Mouse (Mus musculus): ENCODE measurements around the gene Tfam.

Tfam gene

DNA sequence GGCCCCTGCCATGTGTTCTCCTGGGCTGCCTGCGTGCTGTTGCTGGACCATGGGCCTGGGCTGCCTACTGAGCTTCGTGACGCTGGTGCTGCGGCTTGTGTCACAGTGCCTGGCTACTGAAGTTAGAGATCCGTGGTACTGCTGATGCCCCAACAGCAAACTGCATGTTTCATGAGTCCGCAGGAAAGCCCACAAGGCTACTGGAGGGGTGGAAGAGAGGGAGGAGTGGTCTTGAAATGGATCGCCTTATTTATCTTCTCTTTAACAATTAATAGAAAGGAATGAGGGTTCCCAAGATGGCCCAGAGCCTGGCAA lies at the start of gene Tfam:
TSS of gene Tfam (minus strand) at position 41 of the 315 bp plus-strand sequence.
- in situ Hi-C loops (cut with MboI; ENCODE audit: low sequenced_read_pairs), result no loop called here

DNA sequence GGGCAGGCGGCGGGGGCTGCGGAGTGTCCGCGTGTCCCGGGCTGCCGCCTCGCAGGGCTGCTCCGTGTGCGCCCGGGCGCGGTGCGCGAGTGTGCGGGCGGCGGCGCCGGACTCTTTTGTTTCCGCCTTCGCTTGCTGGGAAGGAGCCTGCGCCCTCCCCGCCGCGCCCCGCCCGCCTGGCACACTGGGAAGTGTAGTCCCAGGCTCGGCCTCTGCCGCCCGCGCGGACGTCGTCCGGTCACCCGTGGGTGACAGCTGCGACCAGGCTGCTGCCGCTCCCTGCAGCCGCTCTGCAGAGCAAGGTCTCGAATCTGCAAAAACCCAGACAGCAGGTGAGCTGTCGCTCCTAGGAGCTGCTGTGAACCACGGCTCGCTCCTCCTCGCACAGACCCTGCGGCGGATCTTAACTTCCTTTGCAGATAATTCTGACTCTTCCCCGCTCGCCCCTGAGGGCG lies 47.1 kb upstream of the Tfam start, which contains the start of gene Ube2d1:
TSS of gene Ube2d1 (minus strand) at position 137 of the 455 bp plus-strand sequence.
- in situ Hi-C loops (cut with MboI; ENCODE audit: low sequenced_read_pairs), result no loop called here

DNA sequence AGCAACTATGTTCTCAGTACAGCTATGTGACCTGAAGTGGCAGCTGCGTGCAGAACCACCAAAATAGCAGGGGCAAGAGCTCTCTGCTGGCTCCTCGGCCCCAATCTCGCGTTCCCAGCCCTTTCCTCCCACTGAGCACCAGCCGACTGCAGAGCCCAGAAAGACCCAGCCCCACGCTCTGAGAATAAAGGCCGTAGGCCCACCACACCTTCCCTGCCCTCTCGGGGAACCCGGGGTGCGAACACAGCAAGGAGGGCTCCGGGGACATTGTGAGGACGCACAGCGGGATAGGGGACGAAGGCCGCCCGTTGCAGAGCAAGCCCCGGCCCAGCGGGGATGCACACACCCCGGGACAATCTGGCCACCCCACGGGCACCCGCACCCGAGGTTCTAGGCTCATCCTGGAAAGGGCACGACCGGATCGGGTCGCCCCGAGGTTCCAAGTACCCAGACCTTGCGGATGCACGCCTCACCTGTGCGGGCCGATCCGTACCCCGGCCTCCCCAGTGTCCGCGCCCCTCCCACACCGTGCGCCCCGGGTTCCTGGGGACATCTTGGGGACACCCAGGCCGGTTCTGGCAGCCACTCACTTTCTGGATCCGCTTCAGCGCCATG lies 46.5 kb upstream of the Tfam start:
- in situ Hi-C loops (cut with MboI; ENCODE audit: low sequenced_read_pairs), result no loop called here

GRCm38 (mm10) chr10:71284131-71284510 lies 46.0 kb upstream of the Tfam start:
- in situ Hi-C loops (cut with MboI; ENCODE audit: low sequenced_read_pairs), result no loop called here

- in situ Hi-C loops (cut with MboI; ENCODE audit: low sequenced_read_pairs), result no loop called here
Measured at GRCm38 (mm10) chr10:71273008-71273739, 35.1 kb upstream of the Tfam start.

- in situ Hi-C loops (cut with MboI; ENCODE audit: low sequenced_read_pairs), result no loop called here
Measured at GRCm38 (mm10) chr10:71267973-71268372, 29.9 kb upstream of the Tfam start.

- in situ Hi-C loops (cut with MboI; ENCODE audit: low sequenced_read_pairs), result no loop called here
Measured at GRCm38 (mm10) chr10:71267511-71267910, 29.4 kb upstream of the Tfam start.

DNA sequence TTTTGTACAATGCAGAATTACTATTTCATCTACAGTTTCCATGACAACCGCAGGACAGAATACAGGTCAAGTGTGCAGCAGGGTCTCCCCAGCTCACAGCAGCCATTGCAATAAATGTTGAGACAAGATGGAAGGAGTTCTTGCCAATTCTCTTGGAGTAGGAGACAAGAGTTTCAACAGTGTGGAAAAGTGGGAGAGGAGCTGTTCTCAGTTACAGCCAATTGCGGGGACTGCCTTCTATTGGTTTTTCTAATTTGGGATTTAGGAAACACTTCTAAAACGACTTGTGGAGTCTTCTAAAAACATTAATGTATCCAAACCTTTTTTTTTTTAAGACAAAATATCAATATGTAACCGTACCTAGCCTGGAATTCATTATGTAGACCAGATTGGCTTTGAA lies 27.0 kb upstream of the Tfam start:
- in situ Hi-C loops (cut with MboI; ENCODE audit: low sequenced_read_pairs), result no loop called here

- in situ Hi-C loops (cut with MboI; ENCODE audit: low sequenced_read_pairs), result no loop called here
Measured at GRCm38 (mm10) chr10:71261637-71262036, 23.6 kb upstream of the Tfam start.

DNA sequence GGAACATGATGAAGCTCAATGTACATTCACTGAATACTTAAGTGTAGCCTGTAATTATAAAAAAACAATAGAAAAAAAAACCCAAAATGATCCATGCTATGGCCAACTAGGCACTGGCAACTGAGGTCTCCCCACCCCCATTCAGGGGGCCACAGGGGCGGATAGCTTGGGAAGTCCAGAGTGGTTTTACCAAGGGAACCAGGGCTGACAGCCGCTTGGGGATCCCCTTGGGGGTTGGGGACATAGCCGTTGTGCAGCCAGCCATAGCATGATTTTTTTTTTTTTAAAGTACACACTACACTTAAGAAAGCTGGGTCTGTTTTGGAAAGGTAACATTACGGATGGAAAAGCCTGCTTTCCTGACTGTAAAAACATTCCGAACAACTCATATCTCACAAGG lies 20.9 kb upstream of the Tfam start:
- in situ Hi-C loops (cut with MboI; ENCODE audit: low sequenced_read_pairs), result no loop called here

- in situ Hi-C loops (cut with MboI; ENCODE audit: low sequenced_read_pairs), result no loop called here
Measured at GRCm38 (mm10) chr10:71258516-71258915, 20.4 kb upstream of the Tfam start.

GRCm38 (mm10) chr10:71253147-71253546 lies 15.1 kb upstream of the Tfam start:
- in situ Hi-C loops (cut with MboI; ENCODE audit: low sequenced_read_pairs), result no loop called here

GRCm38 (mm10) chr10:71252421-71252820 lies 14.3 kb upstream of the Tfam start:
- in situ Hi-C loops (cut with MboI; ENCODE audit: low sequenced_read_pairs), result no loop called here

DNA sequence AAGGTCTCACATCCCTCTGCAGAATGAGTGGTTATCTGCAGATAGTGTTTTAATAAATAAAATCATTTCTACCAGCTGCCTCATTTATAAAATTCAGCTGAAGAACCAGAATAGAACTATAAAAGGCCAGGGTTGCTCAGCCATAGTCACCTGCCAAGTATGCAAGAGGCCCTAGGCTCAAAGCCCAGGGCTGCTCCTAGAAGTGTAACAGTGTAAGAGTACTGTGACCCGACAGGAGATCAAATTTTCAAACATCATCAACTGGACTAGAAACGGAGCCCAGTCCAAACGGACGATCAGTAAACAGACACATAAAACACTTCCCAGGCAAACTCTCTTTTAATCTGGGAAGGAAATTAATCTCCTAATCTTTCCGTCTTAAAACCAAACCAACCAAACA lies 13.8 kb upstream of the Tfam start:
- in situ Hi-C loops (cut with MboI; ENCODE audit: low sequenced_read_pairs), result no loop called here

- in situ Hi-C loops (cut with MboI; ENCODE audit: low sequenced_read_pairs), result no loop called here
Measured at GRCm38 (mm10) chr10:71251256-71251655, 13.2 kb upstream of the Tfam start.

DNA sequence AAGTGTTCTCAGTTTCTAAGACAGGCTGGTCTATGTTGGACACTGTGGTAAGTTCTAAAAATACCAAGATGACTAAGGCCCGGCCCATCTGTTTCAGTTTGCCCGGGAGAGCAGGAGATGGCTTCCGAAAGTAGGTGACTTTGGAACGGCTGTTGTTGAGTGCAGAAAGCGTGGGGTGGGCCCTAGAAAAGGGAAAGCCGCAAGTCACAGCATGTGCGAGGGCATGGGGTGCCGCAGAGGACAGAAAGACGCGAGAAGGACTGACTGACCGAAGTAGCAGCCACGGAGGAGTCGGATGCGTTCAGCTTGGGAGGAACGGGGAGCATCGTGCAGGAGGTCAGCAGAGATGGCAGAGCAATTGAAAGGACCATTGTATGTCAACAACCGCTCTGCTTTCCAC lies 12.4 kb upstream of the Tfam start:
- in situ Hi-C loops (cut with MboI; ENCODE audit: low sequenced_read_pairs), result no loop called here

DNA sequence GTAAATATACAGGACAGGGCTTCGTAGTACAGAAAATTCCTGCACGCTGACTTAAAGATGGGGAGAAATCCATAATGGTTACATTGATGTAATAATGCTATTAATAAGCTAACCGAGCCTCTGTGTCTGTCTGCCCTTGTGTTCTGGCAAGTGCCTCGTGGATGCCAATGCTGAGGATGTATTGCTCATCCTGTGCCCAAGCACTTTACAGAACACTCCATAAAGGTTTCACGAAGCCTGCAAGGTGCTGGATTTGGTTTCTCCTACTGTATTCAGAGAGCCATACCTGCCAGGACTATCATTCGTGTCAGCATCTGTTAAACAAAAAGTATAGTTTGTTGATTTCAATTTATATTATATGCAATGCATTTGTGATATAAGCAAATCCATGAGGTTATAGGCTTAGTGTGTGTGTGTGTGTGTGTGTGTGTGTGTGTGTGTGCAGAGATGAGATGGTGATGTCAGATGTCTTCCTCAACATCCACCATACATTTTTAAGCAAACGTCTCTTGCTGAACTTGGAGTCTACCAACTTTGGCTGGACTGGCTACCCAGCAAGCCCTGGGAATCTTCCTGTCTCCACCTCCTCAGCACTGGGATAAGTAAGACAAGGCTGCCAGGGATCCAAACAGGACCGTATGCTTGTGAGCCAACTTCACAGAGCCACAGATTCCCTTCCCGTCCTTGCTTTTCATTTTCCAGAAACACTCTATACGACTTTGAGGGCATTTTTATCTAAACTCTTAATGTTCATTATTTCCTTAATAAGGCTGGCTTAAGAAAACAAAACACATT lies 11.2 kb upstream of the Tfam start:
- in situ Hi-C loops (cut with MboI; ENCODE audit: low sequenced_read_pairs), result no loop called here

DNA sequence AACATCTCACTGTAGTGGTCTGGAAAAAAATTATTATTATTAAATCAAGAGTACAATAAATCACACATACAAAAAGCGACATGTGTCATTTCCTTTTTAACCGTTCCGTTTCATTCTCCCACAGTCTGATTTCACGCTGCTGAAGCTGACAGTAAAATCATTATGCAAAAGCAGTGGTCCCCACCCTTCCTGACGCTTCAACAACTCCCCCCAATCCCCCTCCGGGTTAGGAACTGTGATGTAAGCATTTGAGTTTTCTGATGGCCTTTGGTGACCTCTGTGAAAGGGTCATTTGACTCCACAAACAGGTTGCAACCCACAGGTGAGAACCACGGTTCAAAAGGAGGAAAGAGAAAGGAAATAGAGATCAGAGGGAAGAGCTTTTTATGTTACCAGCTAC lies 8.9 kb upstream of the Tfam start:
- in situ Hi-C loops (cut with MboI; ENCODE audit: low sequenced_read_pairs), result no loop called here

DNA sequence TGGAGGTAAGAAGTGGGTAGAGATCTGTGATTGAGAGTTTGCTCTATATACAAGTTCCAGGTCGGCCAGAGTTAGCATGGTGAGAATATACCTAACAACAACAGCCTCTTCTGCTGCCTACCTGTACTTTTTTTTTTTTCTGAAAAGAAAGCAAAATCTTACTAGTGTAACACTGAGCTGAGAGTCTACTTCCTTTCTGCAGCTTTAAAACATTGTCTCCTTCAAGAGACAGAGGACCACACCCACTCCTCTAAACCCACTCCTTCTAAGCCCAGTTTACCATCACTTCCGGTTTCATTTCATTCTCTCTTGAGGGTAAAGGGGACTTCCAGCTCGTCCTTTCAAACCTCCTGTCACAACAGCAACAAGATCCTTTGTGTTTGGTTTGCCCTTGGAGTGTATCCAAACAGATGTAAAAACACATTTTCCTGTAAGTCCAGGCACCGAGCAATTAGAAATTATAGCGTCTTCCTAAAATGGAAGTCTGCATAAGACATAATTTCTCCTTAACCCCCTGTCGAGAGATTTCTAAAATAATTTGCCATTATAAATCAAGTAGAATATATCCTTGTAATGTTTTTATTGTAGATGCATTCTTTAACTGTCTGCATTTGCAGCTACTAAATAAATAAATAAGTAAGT lies 1.5 kb upstream of the Tfam start:
- in situ Hi-C loops (cut with MboI; ENCODE audit: low sequenced_read_pairs), result no loop called here

DNA sequence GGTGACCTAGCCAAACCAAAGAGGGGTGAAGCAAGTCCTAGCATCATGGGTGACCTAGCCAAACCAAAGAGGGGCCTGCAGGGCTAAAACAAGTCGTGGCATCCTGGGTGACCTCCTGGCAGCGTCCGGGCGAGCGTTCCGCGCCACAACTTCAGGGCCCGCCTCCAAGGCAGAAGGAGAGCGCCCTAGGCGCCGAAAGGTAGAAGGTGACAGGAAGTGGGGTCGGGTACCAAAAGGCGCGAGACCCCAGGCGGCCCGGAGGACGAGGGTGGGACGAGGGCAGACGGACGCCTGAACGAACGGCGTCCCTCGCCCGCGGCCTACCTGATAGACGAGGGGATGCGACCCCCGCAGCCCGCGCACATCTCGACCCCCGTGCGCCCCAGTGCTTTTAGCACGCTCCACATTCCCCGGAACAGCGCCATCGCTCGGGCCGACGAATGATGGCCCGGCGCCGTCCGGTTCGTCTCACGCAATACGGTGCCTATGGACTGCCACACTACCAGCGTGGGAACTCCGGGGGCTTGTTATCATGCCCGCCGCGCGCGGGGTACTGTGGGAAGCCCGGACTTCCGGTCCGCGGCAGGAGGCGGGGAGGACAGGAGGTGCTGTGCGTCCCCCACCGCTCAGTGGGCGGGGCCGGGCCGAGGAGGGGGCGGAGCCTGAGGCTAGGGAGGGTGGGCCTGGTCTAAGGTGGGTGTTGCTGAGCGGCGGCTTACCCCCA lies 402 bp downstream of the Tfam start:
- in situ Hi-C loops (cut with MboI; ENCODE audit: low sequenced_read_pairs), result no loop called here

DNA sequence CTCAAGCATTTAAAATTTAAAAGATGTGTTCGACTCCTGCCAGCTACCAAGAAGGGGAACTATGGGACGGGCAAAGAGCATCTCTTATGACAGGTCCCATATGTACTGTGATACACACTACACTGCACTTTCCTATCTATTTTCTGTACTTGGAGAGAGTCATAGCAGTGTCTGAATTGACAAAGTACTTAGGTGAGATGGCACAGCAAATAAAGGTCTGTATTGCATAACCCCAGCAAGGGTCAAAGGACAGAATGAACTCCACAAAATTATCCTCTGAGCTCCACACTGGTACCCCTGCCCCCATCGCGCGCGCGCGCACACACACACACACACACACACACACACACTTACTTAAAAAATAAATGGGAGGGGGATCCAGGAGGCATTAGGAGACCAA lies 4.0 kb downstream of the Tfam start:
- in situ Hi-C loops (cut with MboI; ENCODE audit: low sequenced_read_pairs), result no loop called here

All from CH12F3 (cell line).